Mouse (Mus musculus) heart, adult 2 months (tissue): ENCODE measurements around the gene Pde8b. TPM values are rescaled to one million over a fixed set of nuclear protein-coding genes. Genes with fewer than 3 reads are reported as not detected.

ENCODE experiments used
- DNase-seq, 2 experiments: peaks; one replicate each; pipeline ENCODE4 v3.0.0; 2021
- H3K27ac ChIP-seq: fragments of 200-600 bp; 2 replicates; pipeline ENCODE4 v1.8.1; 2022
- H3K27me3 ChIP-seq: fragments of 200-500 bp; 2 replicates; pipeline ENCODE4 v1.6.1; 2012; ENCODE audit warnings: mild to moderate bottlenecking, low read length, inconsistent platforms, mixed read lengths; ENCODE audit not compliant: control insufficient read depth, insufficient read depth
- H3K36me3 ChIP-seq: fragments of 200-500 bp; 2 replicates; pipeline ENCODE4 v1.6.1; 2012; ENCODE audit warnings: low read length, inconsistent platforms; ENCODE audit not compliant: control insufficient read depth, insufficient read depth
- H3K4me1 ChIP-seq: fragments of 200-500 bp; 2 replicates; pipeline ENCODE4 v1.6.1; 2011; ENCODE audit warnings: low read length; ENCODE audit not compliant: control insufficient read depth, insufficient read depth
- H3K4me3 ChIP-seq: fragments of 200-600 bp; 2 replicates; pipeline ENCODE4 v1.8.1; 2022
- H3K79me2 ChIP-seq: fragments of 200-500 bp; replicated peaks from 2 replicates; pipeline ENCODE4 v1.6.1; 2012; ENCODE audit warnings: mild to moderate bottlenecking, inconsistent platforms, low read length, moderate library complexity, mixed read lengths; ENCODE audit not compliant: control insufficient read depth, insufficient read depth
- H3K9ac ChIP-seq: fragments of 200-500 bp; 2 replicates; pipeline ENCODE4 v1.6.1; 2012; ENCODE audit warnings: low read depth, mild to moderate bottlenecking, control low read depth, inconsistent platforms, low read length, mixed read lengths
- CTCF ChIP-seq: fragments of 200-600 bp; IDR thresholded peaks from 2 replicates; pipeline ENCODE4 v1.8.1; 2022; ENCODE audit warnings: antibody characterized with exemption, mild to moderate bottlenecking, moderate library complexity
- EP300 ChIP-seq: fragments of 200-500 bp; IDR thresholded peaks from 2 replicates; pipeline ENCODE4 v1.6.1; 2011; ENCODE audit warnings: low read depth, low read length, control low read depth; ENCODE audit not compliant: insufficient read depth
- POLR2A ChIP-seq: fragments of 200-500 bp; IDR thresholded peaks from 2 replicates; pipeline ENCODE4 v1.6.1; 2011; ENCODE audit warnings: mild to moderate bottlenecking, low read depth, low read length, control low read depth; ENCODE audit not compliant: insufficient read depth
- WGBS: fragments of 180-500 bp; shearing (Covaris S2); methylation state at CpG from one replicate; pipeline ENCODE4 v1.1.7; 2018; 5-methylcytosine and 5-hydroxymethylcytosine counted together
- intact Hi-C: fragments of 180-260 bp; cut with DNase I; formaldehyde crosslinking; loops from one replicate; pipeline ENCODE4 v1.15.1; 2025
- polyA plus RNA-seq: library from polyadenylated mRNA; depleted of rRNA; stranded (reverse); fragments of >200 nt; gene quantifications from 2 replicates; pipeline ENCODE4 v1.2.3, GENCODE M21; 2012
- total RNA-seq, 2 experiments: library from RNA; stranded (reverse); gene quantifications; 2 replicates each; pipeline ENCODE4 v1.2.3; 2021

Pde8b gene
- total and polyA plus RNA-seq, 3 experiments: 1.7 to 5.0 (median 2.6) TPM

DNA sequence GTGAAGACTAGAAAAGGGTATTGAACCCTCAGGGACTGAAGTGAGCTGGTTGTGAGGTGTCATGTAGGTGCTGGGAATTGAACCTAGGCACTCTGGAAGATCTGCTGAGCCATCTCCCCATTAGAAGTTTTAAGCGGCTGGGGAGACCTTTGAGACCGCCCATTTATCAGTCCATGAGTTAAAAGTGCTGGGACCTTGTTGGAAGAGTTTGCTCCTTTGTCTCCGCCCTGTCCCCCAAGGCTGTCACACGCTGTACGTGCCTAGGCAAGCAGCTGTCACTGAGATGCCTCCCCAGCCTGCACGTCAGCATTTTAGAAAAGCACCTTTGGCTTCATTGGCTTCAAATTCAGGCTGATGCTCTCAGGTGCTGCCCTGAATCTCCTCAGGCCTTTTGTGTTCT is 229.9 kb downstream of the Pde8b start:
- H3K79me2 ChIP-seq: no peaks in the 10 kb centered on the region
- 98% methylated on average over 6 of the region's 6 CpGs for WGBS
- no peak overlapping the region for H3K27ac ChIP-seq
- no peaks in the 10 kb centered on the region for H3K27me3 ChIP-seq
- H3K4me3 ChIP-seq: no peak overlapping the region
- H3K4me1 ChIP-seq: no peaks in the 10 kb centered on the region
- TF ChIP-seq EP300: no peak
- TF ChIP-seq POLR2A: no peak
- no peak for TF ChIP-seq CTCF
- intact Hi-C loops: no loop called here
- no peak overlapping the region for H3K9ac ChIP-seq
- no peaks in the 10 kb centered on the region for H3K36me3 ChIP-seq
- DNase-seq: no peak

DNA sequence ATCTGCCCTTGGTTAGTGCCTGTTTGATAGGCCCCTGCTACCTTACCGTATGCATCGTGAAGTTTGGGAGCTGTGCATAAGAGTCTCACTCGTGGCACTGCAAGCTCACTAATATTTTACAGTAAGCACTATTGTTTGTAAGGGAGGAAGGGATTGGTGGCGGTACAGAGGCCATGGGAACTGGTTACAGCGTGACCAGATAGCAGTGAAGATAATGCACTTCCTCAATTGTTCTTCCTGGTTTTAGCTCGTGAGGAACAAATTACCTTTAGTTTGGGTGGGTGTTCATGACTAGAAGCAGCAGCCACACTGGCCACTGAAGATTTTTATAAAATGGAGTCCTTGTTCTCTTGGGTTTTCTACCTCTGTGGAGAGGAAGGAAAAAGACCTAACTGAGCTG is 230.8 kb downstream of the Pde8b start:
- Histone ChIP-seq H3K27ac (no peak overlapping the region), H3K79me2 (no peaks in the 10 kb centered on the region), H3K4me1 (no peaks in the 10 kb centered on the region), H3K4me3 (no peak overlapping the region), H3K36me3 (no peaks in the 10 kb centered on the region), H3K27me3 (no peaks in the 10 kb centered on the region), H3K9ac (no peak overlapping the region)
- WGBS: 72% methylated on average over 6 of the region's 6 CpGs
- no peak for TF ChIP-seq POLR2A
- TF ChIP-seq EP300: no peak
- no peak for TF ChIP-seq CTCF
- intact Hi-C loops: no loop called here
- DNase-seq: no peak

DNA sequence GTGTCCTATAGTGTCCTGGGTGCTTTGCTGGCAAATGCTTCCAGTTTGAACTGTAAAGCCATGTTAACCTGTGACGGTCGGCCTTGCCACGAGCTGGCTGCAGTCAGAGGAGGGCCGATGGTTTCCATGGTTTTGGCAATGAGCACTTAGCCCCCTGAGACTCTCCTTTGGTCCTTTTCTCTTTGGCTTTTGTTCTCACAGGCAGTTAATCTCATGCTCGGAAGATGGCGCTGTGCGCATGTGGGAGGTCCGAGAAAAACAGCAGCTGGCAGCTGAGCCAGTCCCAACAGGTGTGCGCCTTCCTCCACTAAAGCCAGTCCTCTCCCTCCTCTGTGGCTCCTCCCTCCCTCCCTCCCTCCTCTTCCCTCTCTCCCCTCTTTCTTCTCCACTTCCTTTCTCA is 232.2 kb downstream of the Pde8b start:
- peak; percentile 29 to 39 for DNase-seq
- intact Hi-C loops: loop anchor here (1.0 to 2.0 kb wide), 2 partner anchors 269 to 330 kb away; no protein-coding TSS in a partner anchor
- H3K9ac ChIP-seq: no peak overlapping the region

DNA sequence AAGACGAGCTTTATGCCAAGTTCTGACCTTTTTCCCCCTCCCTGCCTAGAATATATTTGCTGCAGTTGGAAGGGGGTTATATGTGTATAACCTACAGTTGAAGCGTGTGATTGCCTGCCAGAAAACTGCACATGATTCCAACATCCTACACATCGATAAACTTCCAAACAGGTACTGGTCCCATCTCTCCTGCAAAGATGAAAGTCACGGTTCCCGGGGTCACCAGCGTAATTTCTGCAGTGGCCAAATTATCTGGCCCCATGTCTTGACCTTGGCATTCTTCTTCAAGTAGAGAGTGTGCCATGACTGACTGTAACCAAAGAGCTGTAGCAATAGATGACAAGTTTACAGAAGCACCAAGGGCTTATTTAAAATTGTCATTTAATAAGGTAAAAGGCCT is 232.9 kb downstream of the Pde8b start:
- no peak overlapping the region for H3K27ac ChIP-seq
- no peaks in the 10 kb centered on the region for H3K4me1 ChIP-seq
- intact Hi-C loops: loop anchor here (2.0 kb wide), 1 partner anchor 270 kb away; no protein-coding TSS in a partner anchor
- no peak for DNase-seq
- WGBS: 89% methylated on average over 6 of the region's 6 CpGs
- no peaks in the 10 kb centered on the region for H3K79me2 ChIP-seq
- H3K9ac ChIP-seq: no peak overlapping the region
- no peak overlapping the region for H3K4me3 ChIP-seq
- no peaks in the 10 kb centered on the region for H3K27me3 ChIP-seq
- no peak for TF ChIP-seq CTCF
- no peak for TF ChIP-seq POLR2A
- TF ChIP-seq EP300: no peak
- H3K36me3 ChIP-seq: no peaks in the 10 kb centered on the region

More for the DNA sequence above, 232.2 kb downstream of the Pde8b start:
- H3K4me1 ChIP-seq: no peaks in the 10 kb centered on the region
- H3K27me3 ChIP-seq: no peaks in the 10 kb centered on the region
- H3K27ac ChIP-seq: no peak overlapping the region
- H3K36me3 ChIP-seq: no peaks in the 10 kb centered on the region
- TF ChIP-seq POLR2A (no peak), EP300 (0 out of 2 replicates have a peak, but pooled peaks have one; percentile 53), CTCF (peak; percentile 68)
- 31% methylated on average over 9 of the region's 9 CpGs for WGBS
- no peak overlapping the region for H3K4me3 ChIP-seq
- no peaks in the 10 kb centered on the region for H3K79me2 ChIP-seq

DNA sequence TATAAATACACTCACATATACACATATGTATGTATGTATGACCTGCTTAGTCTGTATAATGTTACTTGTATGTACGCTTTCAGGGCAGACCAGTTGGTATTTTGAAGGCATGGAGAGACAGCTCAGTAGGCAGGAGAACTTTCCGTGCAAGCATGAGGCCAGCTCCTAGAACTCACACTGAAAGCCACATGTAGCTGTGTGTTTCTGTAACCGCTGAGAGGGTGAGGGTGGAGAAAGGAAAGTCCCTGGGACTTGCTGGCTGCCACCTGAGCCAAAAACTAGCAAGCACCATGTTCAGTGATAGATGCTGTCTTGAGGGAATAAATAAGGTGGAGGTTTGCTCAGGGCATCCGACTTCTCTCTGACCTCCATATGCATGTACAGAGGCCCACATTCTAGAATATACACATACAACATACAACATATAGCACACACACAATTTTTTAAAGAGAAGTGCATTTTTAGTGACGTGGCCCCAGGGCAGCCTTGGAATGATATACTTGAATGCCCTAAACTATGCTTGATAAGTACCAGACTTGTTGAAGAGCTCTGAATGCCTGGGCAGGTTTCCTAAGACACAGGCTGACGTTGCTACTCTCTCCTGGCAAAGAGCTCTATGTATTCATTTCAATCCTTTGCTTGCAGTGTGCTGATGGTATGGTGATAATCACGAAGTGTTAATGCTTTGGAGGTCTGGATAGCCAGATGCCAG is 238.4 kb downstream of the Pde8b start:
- Histone ChIP-seq H3K4me1 (no peaks in the 10 kb centered on the region; the same call in 1 of the 2 replicates), H3K27me3 (no peaks in the 10 kb centered on the region), H3K9ac (no peak overlapping the region), H3K36me3 (no peaks in the 10 kb centered on the region), H3K27ac (no peak overlapping the region), H3K4me3 (no peak overlapping the region), H3K79me2 (no peaks in the 10 kb centered on the region)
- intact Hi-C loops: no loop called here
- DNase-seq: no peak
- WGBS: 91% methylated on average over 7 of the region's 7 CpGs
- TF ChIP-seq POLR2A (no peak), CTCF (no peak), EP300 (no peak)

DNA sequence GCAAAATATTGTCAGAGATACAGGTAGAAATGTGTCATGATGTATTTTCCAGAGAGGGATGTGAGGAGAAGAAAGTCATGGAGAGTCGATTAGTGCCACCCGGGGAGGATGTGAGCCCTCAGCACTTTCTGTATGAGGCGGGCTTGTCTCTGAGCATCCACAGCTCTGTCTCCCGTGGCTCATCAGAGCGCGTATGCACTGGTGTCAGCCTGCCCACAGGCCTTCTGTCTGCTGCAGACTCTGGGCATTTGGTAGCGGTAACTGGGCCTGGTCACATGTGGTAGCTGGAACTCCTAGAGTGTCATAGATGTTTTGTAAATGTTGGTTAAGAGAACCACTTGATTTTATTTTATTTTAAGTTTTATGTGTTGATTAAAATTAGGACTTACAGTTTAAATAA is 240.9 kb downstream of the Pde8b start:
- intact Hi-C loops: no loop called here
- Histone ChIP-seq H3K79me2 (no peaks in the 10 kb centered on the region), H3K4me1 (no peaks in the 10 kb centered on the region; the same call in 1 of the 2 replicates)

More for the DNA sequence above, 240.9 kb downstream of the Pde8b start:
- Histone ChIP-seq H3K4me3 (no peak overlapping the region), H3K9ac (no peak overlapping the region), H3K27me3 (no peaks in the 10 kb centered on the region), H3K36me3 (no peaks in the 10 kb centered on the region), H3K27ac (no peak overlapping the region)
- TF ChIP-seq POLR2A: no peak
- no peak for TF ChIP-seq CTCF
- TF ChIP-seq EP300: no peak
- DNase-seq: no peak
- WGBS: 86% methylated on average over 7 of the region's 7 CpGs
